ENCODE assay signal across 8 mouse cellular contexts in the genomic region with DNA sequence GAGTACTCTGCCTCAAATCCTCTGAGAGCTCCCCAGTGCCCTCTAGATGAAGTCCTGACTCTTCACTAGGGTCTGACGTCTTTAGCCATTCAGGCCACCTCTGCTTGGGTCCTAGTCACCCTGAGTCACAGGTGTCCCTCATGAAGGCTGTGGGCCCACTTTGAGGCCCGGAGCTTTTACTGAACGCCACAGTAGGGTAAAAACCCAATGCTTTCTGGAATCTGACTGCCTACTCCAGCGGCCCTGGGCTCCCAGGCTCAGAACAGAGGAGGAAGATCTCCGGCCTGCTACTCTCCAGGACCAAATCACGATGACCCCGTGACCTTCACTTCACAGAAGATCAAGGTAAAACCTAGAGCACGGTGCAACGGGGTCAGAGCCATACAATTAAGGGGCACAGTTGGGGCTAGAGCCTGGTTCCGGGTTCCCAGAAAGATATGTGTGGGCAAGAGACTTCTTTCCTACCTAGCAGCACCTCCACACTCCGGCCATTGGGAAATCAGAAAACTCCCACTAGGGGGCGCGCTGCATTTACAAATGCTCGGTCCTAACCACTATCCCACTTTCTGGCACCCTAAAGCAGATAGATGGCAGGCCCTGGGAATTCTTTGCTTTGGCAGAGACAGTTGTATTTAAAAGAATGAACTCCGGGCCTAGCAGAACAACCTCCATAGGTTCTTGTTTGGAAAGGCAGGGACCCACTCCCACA. TPM values are rescaled to one million over a fixed set of nuclear protein-coding genes. Genes with fewer than 3 reads are reported as not detected.
DNase-seq lines count a peak whose midpoint lies in the region; ATAC-seq and TF ChIP-seq lines count a peak whose summit lies in the region.

No protein-coding gene starts in this region.

- no peak for ATAC-seq in CD4-positive, CD25-positive, alpha-beta regulatory T cell, adult 4 months
- ATAC-seq in limb, embryonic 11.5 days (ENCODE audit: insufficient number of reproducible peaks, low FRiP score, low TSS enrichment, low read depth): peak; percentile 66; the same call in 1 of the 2 replicates
- peak; percentile 71; the same call in 1 of the 2 replicates for ATAC-seq in midbrain, postnatal 0 days (ENCODE audit: low FRiP score)

- peaks cover 4% of the 10 kb centered on the region; the same call in 1 of the 2 replicates for H3K4me1 ChIP-seq in embryonic facial prominence, embryonic 10.5 days
- H3K4me1 ChIP-seq in limb, embryonic 11.5 days (ENCODE audit: control insufficient read depth, insufficient read depth, low read length): no peaks in the 10 kb centered on the region
- H3K4me1 ChIP-seq in midbrain, postnatal 0 days (ENCODE audit: insufficient read depth, low read length): no peaks in the 10 kb centered on the region

- 29% methylated on average over 15 of the region's 15 CpGs for WGBS in embryonic facial prominence, embryonic 10.5 days
- WGBS in limb, embryonic 11.5 days: 32% methylated on average over 15 of the region's 15 CpGs
- WGBS in midbrain, postnatal 0 days: 33% methylated on average over 15 of the region's 15 CpGs

- H3K27ac ChIP-seq in embryonic facial prominence, embryonic 10.5 days (replicated peaks): no peak overlapping the region
- H3K27ac ChIP-seq in limb, embryonic 11.5 days (replicated peaks; ENCODE audit: low read depth, low read length): no peak overlapping the region
- H3K27ac ChIP-seq in midbrain, postnatal 0 days (ENCODE audit: low read depth, low read length): no peak overlapping the region

- no peak overlapping the region for H3K4me3 ChIP-seq in embryonic facial prominence, embryonic 10.5 days
- H3K4me3 ChIP-seq in limb, embryonic 11.5 days (ENCODE audit: low read depth, low read length): no peak overlapping the region
- H3K4me3 ChIP-seq in midbrain, postnatal 0 days (ENCODE audit: low read depth, low read length): no peak overlapping the region

- no peaks in the 10 kb centered on the region for H3K36me3 ChIP-seq in embryonic facial prominence, embryonic 10.5 days (replicated peaks)
- no peaks in the 10 kb centered on the region for H3K36me3 ChIP-seq in limb, embryonic 11.5 days (ENCODE audit: control insufficient read depth, insufficient read depth, low read length)
- H3K36me3 ChIP-seq in midbrain, postnatal 0 days (ENCODE audit: insufficient read depth, low read length): no peaks in the 10 kb centered on the region

- no peaks in the 10 kb centered on the region for H3K27me3 ChIP-seq in embryonic facial prominence, embryonic 10.5 days (replicated peaks; ENCODE audit: low read depth, poor library complexity, severe bottlenecking)
- no peaks in the 10 kb centered on the region for H3K27me3 ChIP-seq in limb, embryonic 11.5 days (ENCODE audit: control insufficient read depth, insufficient read depth, low read length)
- no peaks in the 10 kb centered on the region for H3K27me3 ChIP-seq in midbrain, postnatal 0 days (ENCODE audit: insufficient read depth, low read length)

- no peaks in the 10 kb centered on the region for H3K9me3 ChIP-seq in embryonic facial prominence, embryonic 10.5 days
- H3K9me3 ChIP-seq in limb, embryonic 11.5 days (ENCODE audit: control insufficient read depth, low read length): no peaks in the 10 kb centered on the region
- no peaks in the 10 kb centered on the region for H3K9me3 ChIP-seq in midbrain, postnatal 0 days (ENCODE audit: low read length)

- TF ChIP-seq CTCF in midbrain, postnatal 0 days (IDR thresholded peaks at IDR 0.05): peak; percentile 84

- no peak overlapping the region for H3K9ac ChIP-seq in limb, embryonic 11.5 days (ENCODE audit: low read length)
- H3K9ac ChIP-seq in midbrain, postnatal 0 days (replicated peaks; ENCODE audit: low read length, poor library complexity, severe bottlenecking): no peak overlapping the region

- H3K4me2 ChIP-seq in limb, embryonic 11.5 days (ENCODE audit: low read depth, severe bottlenecking): no peak overlapping the region
- H3K4me2 ChIP-seq in midbrain, postnatal 0 days (ENCODE audit: low read depth, low read length, poor library complexity, severe bottlenecking): no peak overlapping the region

- DNase-seq in CD4-positive, CD25-positive, alpha-beta regulatory T cell, adult 2 months (ENCODE audit: low read depth, low spot score): peak; percentile 73
- peak; percentile 88 for DNase-seq in embryonic facial prominence, embryonic 10.5 days (ENCODE audit: low spot score)
- DNase-seq in heart, adult 9 months (ENCODE audit: low spot score in 2 of 2): peak; percentile 66 to 81
- DNase-seq in kidney, adult 9 months: peak; percentile 81
- DNase-seq in limb, embryonic 11.5 days (ENCODE audit: low spot score): peak; percentile 93
- peak; percentile 83 for DNase-seq in midbrain, postnatal 0 days (ENCODE audit: low spot score)
- DNase-seq in spleen, postnatal 14 days (ENCODE audit: low spot score in 2 of 2): peak; percentile 60 to 71

RNA-seq across cellular contexts. Expression of a gene that starts 24.1 kb away (rescaled TPM):
- polyA plus RNA-seq in CD4-positive, CD25-positive, alpha-beta regulatory T cell, adult 4 months (2017; shearing (Covaris generic)): not detected
- polyA plus RNA-seq in embryonic facial prominence, embryonic 10.5 days (2016; fragmentation: Nextera tagmentation; extraction: Ambion mirVana): 0.20 TPM in 2 replicates
- polyA plus RNA-seq in limb, embryonic 11.5 days (2014; fragmentation: Nextera tagmentation; extraction: Ambion mirVana): 0.33 and 0.35 TPM in 2 replicates
- 30.6 and 34.9 TPM in 2 replicates for total RNA-seq in midbrain, postnatal 0 days (2014; rRNA removed)
- polyA plus RNA-seq in midbrain, postnatal 0 days (2015; fragmentation: Nextera tagmentation; extraction: Ambion mirVana): 10.9 and 11.4 TPM in 2 replicates

RNA-seq across cellular contexts. Expression of a gene that starts 44.7 kb away (rescaled TPM):
- polyA plus RNA-seq in CD4-positive, CD25-positive, alpha-beta regulatory T cell, adult 4 months (2017; shearing (Covaris generic)): not detected
- polyA plus RNA-seq in embryonic facial prominence, embryonic 10.5 days (2016; fragmentation: Nextera tagmentation; extraction: Ambion mirVana): 15.4 and 15.6 TPM in 2 replicates
- polyA plus RNA-seq in limb, embryonic 11.5 days (2014; fragmentation: Nextera tagmentation; extraction: Ambion mirVana): 22.4 and 24.0 TPM in 2 replicates
- 18.6 and 22.0 TPM in 2 replicates for total RNA-seq in midbrain, postnatal 0 days (2014; rRNA removed)
- polyA plus RNA-seq in midbrain, postnatal 0 days (2015; fragmentation: Nextera tagmentation; extraction: Ambion mirVana): 8.6 and 9.7 TPM in 2 replicates
